Mouse (Mus musculus): ENCODE results near the gene Slc7a14.

- TF ChIP-seq ZC3H11A (IDR thresholded peaks at IDR 0.05; ENCODE audit: borderline replicate concordance, low read depth, low read length) (no peak), HCFC1 (IDR thresholded peaks at IDR 0.05; ENCODE audit: borderline replicate concordance, insufficient read depth, low read length) (no peak), ZNF384 (IDR thresholded peaks at IDR 0.05; ENCODE audit: low read depth, low read length) (no peak), CHD2 (IDR thresholded peaks at IDR 0.05; ENCODE audit: low read depth, low read length) (no peak)
Observed at GRCm38 (mm10) chr3:31191402-31191801, 118.8 kb downstream of the Slc7a14 start.
